Mouse (Mus musculus) B cell, adult 2 months (primary cell): ENCODE data around the gene Gm17655.

Experiments used
- DNase-seq, 2 experiments: peaks; one replicate each; pipeline ENCODE4 v3.0.0; 2022

Gm17655 gene

DNA sequence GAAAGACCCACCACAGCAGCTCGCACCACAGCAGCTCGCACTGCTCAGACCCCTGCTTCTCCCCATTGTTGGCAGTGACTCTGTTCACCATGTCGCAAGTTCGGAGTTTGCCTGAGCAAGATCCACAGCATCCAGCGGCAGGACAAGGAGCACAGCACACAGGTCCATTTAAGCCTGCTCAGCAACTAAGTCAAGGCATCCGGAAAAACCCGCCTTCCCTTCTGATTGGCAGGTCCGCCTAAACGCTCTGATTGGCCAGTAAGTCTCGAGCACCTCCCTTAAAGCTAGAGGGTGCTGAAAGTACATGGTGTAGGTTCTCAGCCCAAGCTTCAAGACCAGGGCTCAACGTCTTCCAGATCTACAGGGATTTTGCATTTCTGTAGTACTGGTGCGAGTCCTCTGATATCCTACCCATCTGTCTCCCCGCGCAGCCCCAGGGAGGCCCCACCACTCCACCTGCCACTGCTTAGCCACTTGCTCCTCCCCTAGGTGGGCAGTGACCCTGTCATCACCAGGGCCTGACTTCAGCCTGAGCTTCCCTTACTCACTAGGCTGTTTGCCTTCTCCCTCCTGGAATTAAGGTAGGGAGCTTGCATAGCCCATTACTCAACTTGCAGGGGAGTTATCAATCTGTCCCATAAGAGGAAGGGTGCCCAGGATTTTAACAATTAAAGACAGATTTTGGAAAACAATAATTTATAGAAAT is 14.0 kb upstream of the Gm17655 start:
- DNase-seq = no peak

DNA sequence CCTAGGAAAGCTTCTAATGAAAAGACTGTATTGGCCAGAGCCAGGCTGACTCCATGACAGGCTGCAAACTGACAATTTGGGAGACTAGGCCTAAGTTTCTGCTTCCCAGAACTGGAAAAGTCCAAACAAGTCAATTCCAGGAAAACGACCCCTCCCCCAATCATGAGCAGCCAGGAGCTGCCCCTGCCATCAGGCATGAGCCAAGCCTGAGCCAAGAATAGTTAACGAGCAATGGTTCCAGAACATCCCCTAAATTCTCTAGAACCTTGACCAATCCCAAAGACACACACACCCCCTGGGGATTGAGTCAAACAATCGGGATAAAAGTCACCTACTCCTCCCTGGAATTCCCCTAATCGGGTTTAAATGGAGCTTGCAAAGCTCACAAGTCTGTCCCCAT is 10.6 kb upstream of the Gm17655 start:
- DNase-seq = no peak

DNA sequence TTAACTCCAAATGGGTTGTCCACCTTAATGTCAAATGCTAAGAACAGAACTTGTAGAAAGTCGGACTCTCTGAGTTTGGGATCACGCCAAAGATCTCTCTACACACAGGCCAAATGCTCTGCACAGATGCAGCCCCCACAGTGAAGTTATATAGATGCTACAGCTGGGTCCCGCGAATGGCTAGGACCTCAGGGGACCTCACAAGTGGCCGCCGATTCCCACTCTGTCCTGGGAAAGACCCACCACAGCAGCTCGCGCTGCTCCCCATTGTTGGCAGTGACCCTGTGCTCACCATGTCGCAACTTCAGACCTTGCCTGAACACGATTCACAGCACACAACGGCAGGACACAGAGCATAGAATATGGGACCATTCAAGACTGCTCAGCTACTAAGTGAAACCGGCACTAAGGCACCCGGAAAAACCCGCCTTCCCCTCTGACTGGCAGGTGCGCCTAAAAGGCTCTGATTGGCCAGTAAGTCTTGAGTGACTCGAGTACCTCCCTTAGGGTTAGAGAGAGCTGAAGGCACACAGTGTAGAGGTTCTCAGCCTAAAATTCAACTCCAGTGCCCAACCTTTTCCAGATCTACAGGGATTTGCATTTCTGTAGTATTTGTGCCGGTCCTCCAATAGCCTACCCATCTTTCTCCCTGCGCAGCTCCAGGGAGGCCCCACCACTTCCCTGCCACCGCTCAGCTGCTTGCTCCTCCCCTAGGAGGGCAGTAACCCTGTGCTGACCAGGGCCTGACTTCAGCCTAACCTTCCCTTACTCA is 14.5 kb downstream of the Gm17655 start:
- DNase-seq = peak; percentile 81 to 83

DNA sequence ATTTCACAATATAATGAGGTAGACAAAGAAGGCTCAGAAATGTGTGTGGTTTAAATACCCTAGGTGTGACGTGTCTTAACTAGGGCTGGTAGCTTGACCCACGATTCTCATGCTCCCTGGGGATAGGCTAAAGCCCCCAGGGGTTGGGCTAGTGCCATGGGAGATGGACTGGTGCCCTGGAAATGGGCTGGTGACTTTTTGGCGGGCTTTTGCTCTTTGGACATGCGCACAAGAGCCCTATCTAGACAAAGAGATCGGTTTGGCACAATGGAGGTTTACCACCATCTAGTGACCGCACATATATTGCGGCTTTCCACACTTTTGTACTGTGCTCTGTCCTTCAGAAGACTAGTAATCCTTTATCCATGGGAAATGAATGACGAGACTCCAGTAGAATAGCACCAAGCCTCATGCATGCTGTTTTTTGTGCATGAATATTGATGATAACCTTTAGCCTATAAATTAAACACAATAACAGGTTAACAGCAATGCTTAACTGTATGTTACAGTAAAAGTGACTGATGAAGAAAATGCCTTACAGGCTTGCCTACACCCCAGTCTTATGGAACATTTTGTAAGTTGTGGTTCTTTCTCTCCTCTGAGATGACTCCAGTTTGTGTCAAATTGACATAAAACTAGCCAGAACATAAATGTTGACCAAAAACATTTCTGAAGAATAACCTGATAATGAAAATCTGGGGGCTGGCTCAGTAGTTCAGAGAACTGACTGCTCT is 48.5 kb downstream of the Gm17655 start:
- peak; percentile 56 to 64 for DNase-seq

DNA sequence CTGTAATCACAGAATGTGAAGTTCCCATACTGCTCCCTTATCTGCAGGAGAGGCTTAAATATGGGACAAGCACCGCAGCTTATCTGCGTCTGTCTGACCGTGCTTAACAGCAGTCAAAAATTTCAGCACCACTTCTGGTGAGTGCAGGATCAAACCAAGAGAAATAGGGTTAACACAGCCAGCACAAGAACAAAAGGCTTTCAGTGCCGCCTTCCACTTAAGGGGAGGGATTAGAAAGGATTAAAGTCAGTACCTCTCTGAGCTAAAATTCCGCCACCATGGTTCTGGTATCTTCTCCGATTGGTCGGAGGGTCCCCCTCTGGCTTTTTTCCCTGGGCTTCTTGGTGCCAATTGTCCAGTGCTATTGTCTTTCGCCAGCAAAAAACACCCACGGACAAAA is 49.0 kb downstream of the Gm17655 start:
- DNase-seq = no peak

DNA sequence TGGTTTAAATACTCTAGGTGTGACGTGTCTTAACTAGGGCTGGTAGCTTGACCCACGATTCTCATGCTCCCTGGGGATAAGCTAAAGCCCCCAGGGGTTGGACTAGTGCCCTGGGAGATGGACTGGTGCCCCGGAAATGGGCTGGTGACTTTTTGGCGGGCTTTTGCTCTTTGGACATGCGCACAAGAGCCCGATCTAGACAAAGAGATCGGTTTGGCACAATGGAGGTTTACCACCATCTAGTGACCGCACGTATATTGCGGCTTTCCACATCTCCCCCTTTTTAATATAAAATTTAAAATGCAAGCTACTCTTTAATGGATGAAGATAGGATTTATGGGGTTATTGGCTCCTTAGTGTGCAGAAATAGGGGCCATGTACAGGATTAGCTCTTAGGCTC is 56.5 kb downstream of the Gm17655 start:
- peak in 1 of 2 experiments; percentile 9 for DNase-seq
